Mouse (Mus musculus) brain, embryonic 18.5 days (tissue): ENCODE results near the gene Zdhhc14.

Experiments
- DNase-seq: peaks from one replicate; pipeline ENCODE4 v3.0.0-alpha.2; 2012; ENCODE audit warnings: low read depth, low spot score

Zdhhc14 gene

GRCm38 (mm10) chr17:5491801-5492745, at the start of gene Zdhhc14:
TSS of gene Zdhhc14 (plus strand) at chr17:5492557.
- peak; percentile 81 for DNase-seq

GRCm38 (mm10) chr17:5443260-5443659, 49.1 kb upstream of the Zdhhc14 start:
- DNase-seq = no peak

- DNase-seq = no peak
Observed at GRCm38 (mm10) chr17:5443751-5444150, 48.6 kb upstream of the Zdhhc14 start.

- no peak for DNase-seq
Observed at GRCm38 (mm10) chr17:5453657-5454056, 38.7 kb upstream of the Zdhhc14 start.

GRCm38 (mm10) chr17:5463912-5464311, 28.4 kb upstream of the Zdhhc14 start:
- DNase-seq = no peak

- no peak for DNase-seq
Observed at GRCm38 (mm10) chr17:5466736-5467135, 25.6 kb upstream of the Zdhhc14 start.

GRCm38 (mm10) chr17:5467177-5467576, 25.2 kb upstream of the Zdhhc14 start:
- no peak for DNase-seq

GRCm38 (mm10) chr17:5472268-5472667, 20.1 kb upstream of the Zdhhc14 start:
- no peak for DNase-seq

GRCm38 (mm10) chr17:5475960-5476725, 16.2 kb upstream of the Zdhhc14 start:
- no peak for DNase-seq

- no peak for DNase-seq
Observed at GRCm38 (mm10) chr17:5483456-5483855, 8.9 kb upstream of the Zdhhc14 start.

- no peak for DNase-seq
Observed at GRCm38 (mm10) chr17:5484663-5485062, 7.7 kb upstream of the Zdhhc14 start.

- no peak for DNase-seq
Observed at GRCm38 (mm10) chr17:5488156-5488555, 4.2 kb upstream of the Zdhhc14 start.

- no peak for DNase-seq
Observed at GRCm38 (mm10) chr17:5490351-5490750, 2.0 kb upstream of the Zdhhc14 start.

- DNase-seq = peak; percentile 96
Observed at GRCm38 (mm10) chr17:5491031-5491800, 1.1 kb upstream of the Zdhhc14 start.

- DNase-seq = no peak
Observed at GRCm38 (mm10) chr17:5492746-5493160, 396 bp downstream of the Zdhhc14 start.

- DNase-seq = no peak
Observed at GRCm38 (mm10) chr17:5493161-5493771, 909 bp downstream of the Zdhhc14 start.

- DNase-seq = no peak
Observed at GRCm38 (mm10) chr17:5493809-5494208, 1.5 kb downstream of the Zdhhc14 start.

GRCm38 (mm10) chr17:5494832-5495231, 2.5 kb downstream of the Zdhhc14 start:
- no peak for DNase-seq

- DNase-seq = no peak
Observed at GRCm38 (mm10) chr17:5497695-5498094, 5.3 kb downstream of the Zdhhc14 start.

GRCm38 (mm10) chr17:5498996-5499395, 6.6 kb downstream of the Zdhhc14 start:
- DNase-seq = no peak
